Comparison of ENCODE assay signal across 8 mouse cellular contexts in genomic region chr7:109170441-109170820, GRCm38 (mm10). TPM values are rescaled to one million over a fixed set of nuclear protein-coding genes. Genes with fewer than 3 reads are reported as not detected.
DNase-seq lines count a peak whose midpoint lies in the region; ATAC-seq lines count a peak whose summit lies in the region.

No protein-coding gene starts in this region.

- H3K4me1 ChIP-seq in hindbrain, embryonic 15.5 days (replicated peaks): peaks cover 49% of the 10 kb centered on the region

- peak; percentile 86 for DNase-seq in ZHBTc4 (ENCODE audit: low read depth, low spot score)
- DNase-seq in cerebellum, postnatal 4 days (ENCODE audit: low spot score in 2 of 2): peak; percentile 89 to 96
- peak; percentile 85 for DNase-seq in gastrocnemius, adult 18-20 months (ENCODE audit: low spot score)
- peak; percentile 51 for DNase-seq in left cerebral cortex, adult 11 months (ENCODE audit: low spot score)
- DNase-seq in lung, postnatal 25 days (ENCODE audit: low spot score): peak; percentile 64
- peak; percentile 87 for DNase-seq in right cerebral cortex, adult 18-20 months
- peak; percentile 47 for DNase-seq in urinary bladder, postnatal 10 days (ENCODE audit: low spot score)

- ATAC-seq in hindbrain, embryonic 15.5 days (ENCODE audit: low FRiP score, low read depth): peak; percentile 46

- peak overlapping the region; percentile 59 for H3K4me3 ChIP-seq in hindbrain, embryonic 15.5 days

- H3K9ac ChIP-seq in hindbrain, embryonic 15.5 days: peak overlapping the region; percentile 64

- WGBS in hindbrain, embryonic 15.5 days: under 1% methylated on average over 17 of the region's 17 CpGs

- peaks cover 22% of the 10 kb centered on the region for H3K27me3 ChIP-seq in hindbrain, embryonic 15.5 days

- no peaks in the 10 kb centered on the region for H3K9me3 ChIP-seq in hindbrain, embryonic 15.5 days

- H3K27ac ChIP-seq in hindbrain, embryonic 15.5 days (replicated peaks): peak overlapping the region; percentile 82

- H3K36me3 ChIP-seq in hindbrain, embryonic 15.5 days: no peaks in the 10 kb centered on the region

- peak overlapping the region; percentile 95 for H3K4me2 ChIP-seq in hindbrain, embryonic 15.5 days

RNA-seq across cellular contexts. Expression of gene Lmo1, which starts 4.6 kb away (rescaled TPM):
- 1 to 10 TPM; 1.9 to 2.7 TPM for total RNA-seq in gastrocnemius, adult 18-20 months (2021)
- polyA plus RNA-seq in hindbrain, embryonic 15.5 days (2015; fragmentation: Nextera tagmentation; extraction: Ambion mirVana): 59.5 and 78.0 TPM in 2 replicates

Comparison
In these comparisons a context has a peak if more than half of its experiments do, and no peak if none do; other contexts are left out.
1. Peak in every context shown above with its lines: DNase-seq, ATAC-seq, H3K4me3 ChIP-seq and H3K27ac ChIP-seq.